Mouse (Mus musculus) thymus, adult 2 months (tissue): ENCODE measurements around the gene Ick.

Experiments used
- CTCF ChIP-seq: fragments of 200-500 bp; IDR thresholded peaks from 2 replicates; pipeline ENCODE4 v1.5.1; 2012; ENCODE audit warnings: mild to moderate bottlenecking, control low read depth, low read length, moderate library complexity, borderline replicate concordance; ENCODE audit not compliant: control insufficient read depth, poor library complexity, insufficient read depth; ENCODE audit errors: extremely low read depth
- POLR2A ChIP-seq: fragments of 200-500 bp; IDR thresholded peaks from 2 replicates; pipeline ENCODE4 v1.6.1; 2012; ENCODE audit warnings: mild to moderate bottlenecking, low read length, control low read depth, moderate library complexity; ENCODE audit not compliant: control insufficient read depth, poor library complexity, insufficient read depth; ENCODE audit errors: extremely low read depth

GRCm38 (mm10) chr9:78176201-78176727 is 67.3 kb downstream of the Ick start:
- no peak for TF ChIP-seq POLR2A
- TF ChIP-seq CTCF = no peak; the same call in 1 of the 2 replicates
